Mouse (Mus musculus) kidney, embryonic 14.5 days (tissue): Measurements from ENCODE around the gene Ccdc92b. TPM values are rescaled to one million over a fixed set of nuclear protein-coding genes. Genes with fewer than 3 reads are reported as not detected.

Source experiments
- ATAC-seq: fragments of 200-750 bp; cut with Nextera tagmentation; 2 replicates; pipeline ENCODE4 v1.8.0; 2017; ENCODE audit warnings: moderate number of reproducible peaks, mild to moderate bottlenecking, moderate TSS enrichment, moderate library complexity; ENCODE audit not compliant: low FRiP score, low TSS enrichment
- H3K27ac ChIP-seq: fragments of 300-500 bp; sonication (generic); 2 replicates; pipeline ENCODE4 v1.5.1; 2014; ENCODE audit warnings: low read depth, mild to moderate bottlenecking, low read length, moderate library complexity, mixed read lengths
- H3K27me3 ChIP-seq: fragments of 300-500 bp; sonication (generic); 2 replicates; pipeline ENCODE4 v1.6.1; 2014; ENCODE audit warnings: mild to moderate bottlenecking, low read length; ENCODE audit not compliant: control insufficient read depth, insufficient read depth
- H3K36me3 ChIP-seq: fragments of 300-500 bp; sonication (generic); 2 replicates; pipeline ENCODE4 v1.6.1; 2014; ENCODE audit warnings: low read length, mixed read lengths; ENCODE audit not compliant: control insufficient read depth, insufficient read depth
- H3K4me1 ChIP-seq: fragments of 300-500 bp; sonication (generic); 2 replicates; pipeline ENCODE4 v1.6.1; 2014; ENCODE audit warnings: low read length, mixed read lengths; ENCODE audit not compliant: control insufficient read depth, insufficient read depth
- H3K4me2 ChIP-seq: fragments of 300-500 bp; sonication (generic); replicated peaks from 2 replicates; pipeline ENCODE4 v1.6.1; 2014; ENCODE audit warnings: low read depth, mild to moderate bottlenecking, low read length
- H3K4me3 ChIP-seq: fragments of 300-500 bp; sonication (generic); 2 replicates; pipeline ENCODE4 v1.5.1; 2014; ENCODE audit warnings: mild to moderate bottlenecking, low read length
- H3K9ac ChIP-seq: fragments of 300-500 bp; sonication (generic); 2 replicates; pipeline ENCODE4 v1.6.1; 2014; ENCODE audit warnings: low read depth, mild to moderate bottlenecking, low read length, moderate library complexity
- H3K9me3 ChIP-seq: fragments of 300-500 bp; sonication (generic); 2 replicates; pipeline ENCODE4 v1.6.1; 2016; ENCODE audit warnings: low read length; ENCODE audit not compliant: control insufficient read depth
- WGBS: fragments of 180-500 bp; shearing (Covaris S2); extraction: QIAGEN DNeasy Blood & Tissue Kit; methylation state at CpG from one replicate; pipeline ENCODE4 v1.1.7; 2014; 5-methylcytosine and 5-hydroxymethylcytosine counted together
- polyA plus RNA-seq: library from polyadenylated mRNA; unstranded; fragments of >200 nt; fragmentation: Nextera tagmentation; extraction: Ambion mirVana; gene quantifications from 2 replicates; pipeline ENCODE4 v1.2.1, GENCODE M21; 2014

Ccdc92b gene
- polyA plus RNA-seq, 1 experiment from 2014 or later: 0.12 TPM

GRCm38 (mm10) chr11:74584946-74585723 lies 34.3 kb upstream of the Ccdc92b start:
- no peaks in the 10 kb centered on the region for H3K9me3 ChIP-seq
- H3K36me3 ChIP-seq: no peaks in the 10 kb centered on the region
- H3K4me1 ChIP-seq: peaks cover 4% of the 10 kb centered on the region; the same call in 1 of the 2 replicates
- H3K9ac ChIP-seq: no peak overlapping the region
- no peak overlapping the region for H3K4me2 ChIP-seq
- 0 out of 2 replicates have a peak, but pooled peaks have one; percentile 52 for ATAC-seq
- WGBS: 60% methylated on average over 10 of the region's 10 CpGs
- H3K4me3 ChIP-seq: no peak overlapping the region
- peaks cover 27% of the 10 kb centered on the region for H3K27me3 ChIP-seq
- H3K27ac ChIP-seq: no peak overlapping the region

DNA sequence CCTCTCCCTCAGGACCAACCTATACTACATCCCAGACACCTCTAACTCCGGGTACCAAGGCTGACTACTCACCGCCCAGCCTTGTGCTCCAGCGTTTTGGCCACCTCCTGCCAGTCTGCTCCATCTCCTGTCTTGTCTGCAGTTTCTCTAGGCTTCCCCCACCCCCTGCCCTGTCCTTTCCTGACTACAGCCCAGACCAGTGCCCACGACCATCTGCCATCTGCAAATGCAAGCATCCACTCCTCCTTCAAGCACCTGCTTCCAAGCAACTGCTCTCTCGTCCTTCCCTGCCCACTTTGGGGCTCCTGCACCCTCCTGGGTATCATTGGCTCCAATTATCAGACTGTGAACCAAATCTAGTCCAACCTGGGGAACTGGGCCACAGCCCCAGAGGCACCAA lies 33.0 kb upstream of the Ccdc92b start:
- 63% methylated on average over 5 of the region's 5 CpGs for WGBS
- Histone ChIP-seq H3K27ac (no peak overlapping the region), H3K27me3 (peaks cover 40% of the 10 kb centered on the region), H3K9ac (no peak overlapping the region), H3K4me1 (peaks cover 4% of the 10 kb centered on the region; the same call in 1 of the 2 replicates), H3K36me3 (no peaks in the 10 kb centered on the region), H3K4me2 (no peak overlapping the region), H3K9me3 (no peaks in the 10 kb centered on the region), H3K4me3 (no peak overlapping the region)
- no peak for ATAC-seq

- Histone ChIP-seq H3K27ac (no peak overlapping the region), H3K9me3 (no peaks in the 10 kb centered on the region), H3K4me2 (peak overlapping the region; percentile 65), H3K9ac (no peak overlapping the region), H3K4me3 (peak overlapping the region; percentile 42), H3K27me3 (peaks cover 45% of the 10 kb centered on the region), H3K4me1 (peaks cover 4% of the 10 kb centered on the region; the same call in 1 of the 2 replicates), H3K36me3 (no peaks in the 10 kb centered on the region)
- WGBS: 2% methylated on average over 65 of the region's 66 CpGs
- ATAC-seq: no peak
These were observed 29.8 kb upstream of the Ccdc92b start for GRCm38 (mm10) chr11:74589401-74590238.

- peak overlapping the region; percentile 42 for H3K4me3 ChIP-seq
- no peak overlapping the region for H3K27ac ChIP-seq
- WGBS: under 1% methylated on average over 25 of the region's 25 CpGs
- no peaks in the 10 kb centered on the region for H3K9me3 ChIP-seq
- no peak for ATAC-seq
- peak overlapping the region; percentile 65 for H3K4me2 ChIP-seq
- H3K9ac ChIP-seq: no peak overlapping the region
- H3K36me3 ChIP-seq: no peaks in the 10 kb centered on the region
- H3K27me3 ChIP-seq: peaks cover 45% of the 10 kb centered on the region
- peaks cover 4% of the 10 kb centered on the region; the same call in 1 of the 2 replicates for H3K4me1 ChIP-seq
These were observed 29.2 kb upstream of the Ccdc92b start for GRCm38 (mm10) chr11:74590239-74590596.

DNA sequence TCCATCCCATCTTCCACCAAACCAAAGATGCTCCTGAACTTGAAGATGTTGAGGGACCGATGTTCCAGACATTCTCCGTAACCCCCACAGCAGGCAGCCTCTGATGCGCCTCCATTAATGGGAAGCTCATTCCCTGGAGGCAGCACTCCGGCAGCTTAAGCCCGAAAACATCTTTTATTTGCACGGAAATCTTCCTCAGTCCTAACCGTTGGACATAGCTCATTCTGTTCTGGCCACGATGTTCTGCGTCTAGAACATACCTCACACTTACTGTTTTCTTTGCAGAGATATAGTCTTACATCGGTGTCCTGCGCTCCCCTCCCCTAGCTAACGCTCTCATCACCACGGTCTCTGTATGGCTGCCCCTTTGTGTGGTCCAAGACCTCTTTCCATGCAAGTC lies 28.7 kb upstream of the Ccdc92b start:
- no peaks in the 10 kb centered on the region for H3K9me3 ChIP-seq
- no peak overlapping the region for H3K27ac ChIP-seq
- no peaks in the 10 kb centered on the region for H3K36me3 ChIP-seq
- H3K4me2 ChIP-seq: no peak overlapping the region
- peaks cover 4% of the 10 kb centered on the region; the same call in 1 of the 2 replicates for H3K4me1 ChIP-seq
- WGBS: 43% methylated on average over 13 of the region's 13 CpGs
- H3K27me3 ChIP-seq: peaks cover 45% of the 10 kb centered on the region
- H3K4me3 ChIP-seq: no peak overlapping the region
- H3K9ac ChIP-seq: no peak overlapping the region
- no peak for ATAC-seq

DNA sequence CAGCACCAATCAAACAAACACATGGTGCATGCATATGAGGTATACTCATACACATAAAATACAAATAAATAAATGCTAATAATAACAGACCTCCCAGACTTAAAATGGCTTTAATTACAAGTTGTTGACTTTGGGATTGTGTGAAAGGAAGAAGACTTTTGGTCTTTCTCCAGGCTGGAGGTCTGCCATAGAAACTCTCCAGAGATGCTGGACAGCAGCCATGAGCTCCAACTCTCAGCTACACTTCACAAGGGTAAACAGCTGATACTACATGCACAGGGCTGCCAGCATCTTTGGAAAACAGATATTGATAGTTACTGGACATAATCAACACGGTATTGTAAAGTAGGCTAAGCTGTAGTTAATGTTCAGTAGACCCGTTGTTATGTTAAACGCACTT lies 27.2 kb upstream of the Ccdc92b start:
- no peak for ATAC-seq
- H3K4me1 ChIP-seq: peaks cover 4% of the 10 kb centered on the region; the same call in 1 of the 2 replicates
- H3K9me3 ChIP-seq: no peaks in the 10 kb centered on the region
- H3K27me3 ChIP-seq: peaks cover 45% of the 10 kb centered on the region
- H3K27ac ChIP-seq: no peak overlapping the region
- no peak overlapping the region for H3K4me2 ChIP-seq
- no peak overlapping the region for H3K4me3 ChIP-seq
- 77% methylated on average over 3 of the region's 3 CpGs for WGBS
- H3K36me3 ChIP-seq: no peaks in the 10 kb centered on the region
- H3K9ac ChIP-seq: no peak overlapping the region

- Histone ChIP-seq H3K9ac (no peak overlapping the region), H3K4me2 (no peak overlapping the region), H3K27ac (no peak overlapping the region), H3K36me3 (no peaks in the 10 kb centered on the region), H3K4me3 (no peak overlapping the region), H3K27me3 (no peaks in the 10 kb centered on the region), H3K4me1 (no peaks in the 10 kb centered on the region), H3K9me3 (no peaks in the 10 kb centered on the region)
- WGBS: 74% methylated on average over 4 of the region's 4 CpGs
- no peak for ATAC-seq
These were observed 22.0 kb upstream of the Ccdc92b start for GRCm38 (mm10) chr11:74597283-74597989.

DNA sequence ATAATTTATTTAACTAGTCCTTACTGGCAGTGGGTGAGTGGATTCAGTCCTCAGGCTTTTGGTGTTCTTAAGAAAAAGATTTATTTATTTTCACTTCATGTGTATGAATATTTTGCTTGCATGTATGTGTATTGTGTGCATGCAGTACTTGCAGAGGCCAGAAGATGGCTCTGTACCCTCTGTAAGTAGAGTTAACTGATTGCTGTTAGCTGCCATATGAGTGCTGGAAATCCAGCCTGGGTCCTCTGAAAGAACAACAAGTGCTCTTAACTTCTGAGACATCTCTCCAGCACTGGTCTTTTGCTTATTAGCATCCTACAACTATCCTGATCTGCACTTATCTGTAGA lies 21.4 kb upstream of the Ccdc92b start:
- Histone ChIP-seq H3K9me3 (no peaks in the 10 kb centered on the region), H3K4me3 (no peak overlapping the region), H3K36me3 (no peaks in the 10 kb centered on the region), H3K4me1 (no peaks in the 10 kb centered on the region), H3K4me2 (no peak overlapping the region), H3K27ac (no peak overlapping the region), H3K9ac (no peak overlapping the region), H3K27me3 (no peaks in the 10 kb centered on the region)
- no peak for ATAC-seq
